Mouse (Mus musculus) thymus, adult 18-20 months (tissue): ENCODE measurements around the gene Gm14819.
"Not testable (repeated sequence)": the region's sequence is repeated elsewhere in the genome, so short reads cannot be mapped to it uniquely, and the experiment has no call there.

Source experiments
- DNase-seq, 2 experiments: peaks; one replicate each; pipeline ENCODE4 v3.0.0; 2022; ENCODE audit warnings: mixed read lengths in 2 of 2

The Gm14819 gene

DNA sequence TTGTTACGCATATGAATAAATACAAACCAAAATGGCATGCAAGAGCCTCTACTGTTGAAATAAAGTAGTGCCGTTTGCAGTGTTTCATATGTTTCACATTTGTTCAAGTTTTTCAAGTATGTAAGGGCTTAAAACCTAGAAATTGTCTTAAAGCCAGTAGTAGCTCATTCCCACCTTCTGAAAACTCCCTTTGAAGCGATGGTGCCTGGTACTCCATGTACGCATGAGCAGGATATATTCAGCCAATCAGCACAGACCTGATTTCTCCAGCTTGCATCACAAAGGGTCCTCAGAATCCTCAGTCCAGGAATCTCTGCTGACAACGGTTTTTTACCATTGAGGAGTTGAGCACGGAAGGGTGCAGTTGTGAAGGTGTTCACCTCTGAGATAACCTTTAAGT is at the start of gene Gm14819:
TSS of gene Gm14819 (plus strand) at position 301 of the 400 bp plus-strand sequence.
- not testable (repeated sequence) for DNase-seq
